Comparison of ENCODE assay signal across 15 mouse cellular contexts in the genomic region with DNA sequence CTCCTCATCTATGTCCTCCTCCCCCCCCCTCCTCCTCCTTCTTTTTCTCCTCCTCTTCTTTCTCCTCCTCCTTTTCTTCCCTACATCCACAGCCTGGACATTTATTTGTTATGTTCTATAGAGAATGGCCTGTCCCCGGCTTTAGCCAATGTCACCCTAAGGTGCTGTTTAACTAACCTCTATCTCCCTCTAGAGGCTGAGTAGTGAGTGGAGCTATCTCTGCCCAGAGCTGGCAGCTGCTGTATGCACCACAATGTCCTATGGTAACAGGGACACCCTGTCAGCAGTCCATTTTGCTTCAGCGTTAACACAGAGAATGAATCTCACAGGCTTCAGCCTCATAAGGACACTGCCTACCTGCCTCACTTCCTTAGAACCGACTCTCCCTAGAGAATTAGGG.
DNase-seq lines count a peak whose midpoint lies in the region; ATAC-seq and TF ChIP-seq lines count a peak whose summit lies in the region.
"Had no signal": no experiment of that assay in that cellular context is flagged by ENCODE, and none has a peak within 500 bp of the region (broad histone marks: within the 10 kb centered on the region; RNA-seq: fewer than 3 reads in every experiment).

No protein-coding gene starts in this region.

- peak; percentile 39 for TF ChIP-seq CTCF in liver, embryonic 14.5 days (IDR thresholded peaks at IDR 0.05; ENCODE audit: low read depth)
- TF ChIP-seq CTCF in MEL (IDR thresholded peaks at IDR 0.05 in 2 of 3, conservative IDR thresholded peaks at IDR 0.05 in 1 of 3; ENCODE audit: control insufficient read depth in 1 of 3, insufficient read depth in 1 of 3, low read depth in 2 of 3, low read length in 3 of 3, poor library complexity in 1 of 3, severe bottlenecking in 1 of 3), result peak in 2 of 3 experiments; percentile 18 to 36; a peak in 3 of 6 replicates

- intact Hi-C loops in heart, postnatal 10 days (cut with DNase I), result no loop called here

- H3K36me3 ChIP-seq in heart, embryonic 12.5 days, result peaks cover 74% of the 10 kb centered on the region
- H3K36me3 ChIP-seq in liver, embryonic 14.5 days (replicated peaks; ENCODE audit: control insufficient read depth, insufficient read depth, low read depth), result peaks cover 12% of the 10 kb centered on the region; the same call in 1 of the 2 replicates
- peaks cover 1% of the 10 kb centered on the region; the same call in 1 of the 2 replicates for H3K36me3 ChIP-seq in liver, embryonic 11.5 days (ENCODE audit: control insufficient read depth, insufficient read depth, low read length)
- H3K36me3 ChIP-seq in MEL (ENCODE audit: control insufficient read depth in 1 of 2, insufficient read depth in 2 of 2, low read length in 2 of 2), result no peaks in the 10 kb centered on the region; a peak in 1 of 4 replicates

- 79% methylated on average over 3 of the region's 3 CpGs for WGBS in heart, embryonic 12.5 days
- WGBS in liver, embryonic 14.5 days (ENCODE audit: insufficient replicate concordance), result 78% methylated on average over 3 of the region's 3 CpGs
- 81% methylated on average over 3 of the region's 3 CpGs for WGBS in liver, embryonic 11.5 days

- TF ChIP-seq RAD21 in MEL (IDR thresholded peaks at IDR 0.05; ENCODE audit: low read depth, low read length), result no peak

- no peaks in the 10 kb centered on the region for H3K9me3 ChIP-seq in heart, embryonic 12.5 days (replicated peaks)
- H3K9me3 ChIP-seq in liver, embryonic 14.5 days (ENCODE audit: control insufficient read depth, low read length), result no peaks in the 10 kb centered on the region
- no peaks in the 10 kb centered on the region for H3K9me3 ChIP-seq in liver, embryonic 11.5 days (ENCODE audit: control insufficient read depth, low read length)
- H3K9me3 ChIP-seq in MEL (replicated peaks; ENCODE audit: insufficient read depth, low read length), result no peaks in the 10 kb centered on the region
- H3K9me3 ChIP-seq: limb, embryonic 13.5 days; megakaryocyte, embryonic 14.5 days had no signal

- H3K4me1 ChIP-seq in heart, embryonic 12.5 days (replicated peaks), result no peaks in the 10 kb centered on the region
- no peaks in the 10 kb centered on the region for H3K4me1 ChIP-seq in liver, embryonic 14.5 days (replicated peaks; ENCODE audit: control insufficient read depth in 2 of 2, insufficient read depth in 2 of 2, low read length in 1 of 2)
- no peaks in the 10 kb centered on the region for H3K4me1 ChIP-seq in liver, embryonic 11.5 days (replicated peaks; ENCODE audit: control insufficient read depth, insufficient read depth, low read length)
- H3K4me1 ChIP-seq in MEL (ENCODE audit: control insufficient read depth in 1 of 2, insufficient read depth in 2 of 2, low read length in 2 of 2), result no peaks in the 10 kb centered on the region
- H3K4me1 ChIP-seq: limb, embryonic 13.5 days; megakaryocyte, embryonic 14.5 days had no signal

- H3K27me3 ChIP-seq in heart, embryonic 12.5 days (replicated peaks), result no peaks in the 10 kb centered on the region
- H3K27me3 ChIP-seq in liver, embryonic 14.5 days (ENCODE audit: control insufficient read depth, insufficient read depth, low read length), result no peaks in the 10 kb centered on the region
- no peaks in the 10 kb centered on the region for H3K27me3 ChIP-seq in liver, embryonic 11.5 days (replicated peaks; ENCODE audit: control insufficient read depth, insufficient read depth, low read length)
- H3K27me3 ChIP-seq in MEL (ENCODE audit: control insufficient read depth in 1 of 2, insufficient read depth in 2 of 2, low read length in 2 of 2), result no peaks in the 10 kb centered on the region
- H3K27me3 ChIP-seq: limb, embryonic 13.5 days had no signal

- H3K79me2 ChIP-seq in MEL (ENCODE audit: control insufficient read depth, insufficient read depth, low read length, poor library complexity), result no peaks in the 10 kb centered on the region

- TF ChIP-seq EP300 in liver, embryonic 14.5 days (IDR thresholded peaks at IDR 0.05; ENCODE audit: low read depth), result no peak
- no peak for TF ChIP-seq EP300 in MEL (IDR thresholded peaks at IDR 0.05; ENCODE audit: low read depth in 1 of 2, low read length in 2 of 2)

- DNase-seq in heart, postnatal 10 days, result peak; percentile 50 to 57
- no peak for DNase-seq in liver, embryonic 14.5 days (ENCODE audit: low read depth in 3 of 3, low spot score in 3 of 3)
- DNase-seq in liver, embryonic 11.5 days (ENCODE audit: low spot score), result no peak
- peak; percentile 18 for DNase-seq in MEL (ENCODE audit: low read depth, low spot score)
- no peak for DNase-seq in spleen, postnatal 14 days (ENCODE audit: low spot score in 2 of 2)
- no peak for DNase-seq in natural killer cell, adult 2 months (ENCODE audit: low spot score in 2 of 2)
- DNase-seq: cerebellum, postnatal 10 days; lung, adult 2 months; spleen, adult 18-20 months; thymus, postnatal 36 days had no signal

- no peak for ATAC-seq in heart, embryonic 12.5 days (ENCODE audit: insufficient number of reproducible peaks, low FRiP score)
- no peak for ATAC-seq in liver, embryonic 14.5 days (ENCODE audit: insufficient read depth)
- no peak for ATAC-seq in liver, embryonic 11.5 days (replicated peaks; ENCODE audit: low FRiP score)
- peak; percentile 43; the same call in 1 of the 2 replicates for ATAC-seq in common myeloid progenitor, adult 5-6 weeks (replicated peaks; ENCODE audit: low read depth, poor library complexity, severe bottlenecking)
- ATAC-seq: forebrain, embryonic 14.5 days had no signal

- no peak overlapping the region for H3K4me2 ChIP-seq in heart, embryonic 12.5 days
- no peak overlapping the region for H3K4me2 ChIP-seq in liver, embryonic 14.5 days (ENCODE audit: low read depth)
- H3K4me2 ChIP-seq in liver, embryonic 11.5 days, result no peak overlapping the region
- H3K4me2 ChIP-seq: limb, embryonic 13.5 days had no signal

- H3K4me3 ChIP-seq in heart, embryonic 12.5 days, result no peak overlapping the region
- no peak overlapping the region for H3K4me3 ChIP-seq in liver, embryonic 14.5 days (ENCODE audit: insufficient read depth in 1 of 2, low read depth in 2 of 2, low read length in 2 of 2)
- H3K4me3 ChIP-seq in liver, embryonic 11.5 days (ENCODE audit: low read depth, low read length), result no peak overlapping the region
- H3K4me3 ChIP-seq in MEL (ENCODE audit: control insufficient read depth in 1 of 2, insufficient read depth in 1 of 2, low read depth in 2 of 2, low read length in 2 of 2), result no peak overlapping the region
- H3K4me3 ChIP-seq: limb, embryonic 13.5 days; megakaryocyte, embryonic 14.5 days had no signal

- no peak overlapping the region for H3K9ac ChIP-seq in heart, embryonic 12.5 days
- no peak overlapping the region for H3K9ac ChIP-seq in liver, embryonic 14.5 days (replicated peaks)
- no peak overlapping the region for H3K9ac ChIP-seq in liver, embryonic 11.5 days (ENCODE audit: low read depth, low read length)
- H3K9ac ChIP-seq in MEL (ENCODE audit: control insufficient read depth, low read depth, low read length, poor library complexity, severe bottlenecking), result no peak overlapping the region
- H3K9ac ChIP-seq: limb, embryonic 13.5 days had no signal

- no peak for TF ChIP-seq POLR2A in MEL (IDR thresholded peaks at IDR 0.05; ENCODE audit: control insufficient read depth in 1 of 2, insufficient read depth in 1 of 2, low read depth in 1 of 2, low read length in 2 of 2, poor library complexity in 1 of 2)

- no peak overlapping the region for H3K27ac ChIP-seq in heart, embryonic 12.5 days (ENCODE audit: poor library complexity, severe bottlenecking)
- H3K27ac ChIP-seq in liver, embryonic 14.5 days, result no peak overlapping the region
- no peak overlapping the region for H3K27ac ChIP-seq in liver, embryonic 11.5 days (ENCODE audit: low read depth, low read length)
- H3K27ac ChIP-seq in MEL (ENCODE audit: control insufficient read depth, low read depth, low read length), result no peak overlapping the region
- H3K27ac ChIP-seq: limb, embryonic 13.5 days had no signal

TF ChIP-seq in MEL, 35 proteins besides CTCF, POLR2A, EP300 and RAD21:
- no peak for TF ChIP-seq MAFK (IDR thresholded peaks at IDR 0.05; ENCODE audit: borderline replicate concordance, low read depth, low read length)
- TF ChIP-seq GABPA (IDR thresholded peaks at IDR 0.05; ENCODE audit: low read depth, low read length), result no peak
- no peak for TF ChIP-seq ZNF384 (IDR thresholded peaks at IDR 0.05; ENCODE audit: low read depth, low read length)
- no peak for TF ChIP-seq USF2 (IDR thresholded peaks at IDR 0.05; ENCODE audit: borderline replicate concordance in 1 of 2, insufficient read depth in 1 of 2, low read depth in 1 of 2, low read length in 2 of 2)
- TF ChIP-seq SIN3A (IDR thresholded peaks at IDR 0.05; ENCODE audit: low read length), result no peak
- no peak for TF ChIP-seq CHD1 (IDR thresholded peaks at IDR 0.05; ENCODE audit: low read depth, low read length)
- no peak for TF ChIP-seq CHD2 (IDR thresholded peaks at IDR 0.05; ENCODE audit: low read length)
- TF ChIP-seq MAX (IDR thresholded peaks at IDR 0.05; ENCODE audit: low read length), result no peak
- TF ChIP-seq MYB (IDR thresholded peaks at IDR 0.05; ENCODE audit: low read depth, low read length), result no peak
- TF ChIP-seq E2F4 (IDR thresholded peaks at IDR 0.05; ENCODE audit: borderline replicate concordance, low read depth, low read length), result no peak
- TF ChIP-seq KAT2A (conservative IDR thresholded peaks at IDR 0.05; ENCODE audit: low read depth, low read length), result no peak
- no peak for TF ChIP-seq BHLHE40 (IDR thresholded peaks at IDR 0.05; ENCODE audit: borderline replicate concordance, low read depth, low read length)
- no peak for TF ChIP-seq NELFE (IDR thresholded peaks at IDR 0.05; ENCODE audit: low read depth, low read length)
- TF ChIP-seq ELF1 (IDR thresholded peaks at IDR 0.05; ENCODE audit: low read depth, low read length), result no peak
- no peak for TF ChIP-seq POLR2AphosphoS5 (IDR thresholded peaks at IDR 0.05; ENCODE audit: borderline replicate concordance, low read depth, low read length)
- no peak for TF ChIP-seq NRF1 (IDR thresholded peaks at IDR 0.05; ENCODE audit: insufficient read depth, low read depth, low read length, poor library complexity, severe bottlenecking)
- no peak for TF ChIP-seq MYC (IDR thresholded peaks at IDR 0.05; ENCODE audit: low read depth, low read length)
- TF ChIP-seq TAL1 (IDR thresholded peaks at IDR 0.05; ENCODE audit: low read length), result no peak
- TF ChIP-seq JUND (IDR thresholded peaks at IDR 0.05; ENCODE audit: low read depth, low read length), result no peak
- no peak for TF ChIP-seq MXI1 (IDR thresholded peaks at IDR 0.05; ENCODE audit: low read depth, low read length)
TF ChIP-seq in MEL: peak in this region for 0.

Comparison
In these comparisons a context has a peak if more than half of its experiments do, and no peak if none do; other contexts are left out.
1. DNase-seq: peak in heart, postnatal 10 days (2 of 2) and MEL (single experiment); none in liver, embryonic 14.5 days (0 of 3), liver, embryonic 11.5 days (single experiment), spleen, postnatal 14 days (0 of 2) and natural killer cell, adult 2 months (0 of 2).